Mouse (Mus musculus): ENCODE data around the gene Fkbp6.

DNA sequence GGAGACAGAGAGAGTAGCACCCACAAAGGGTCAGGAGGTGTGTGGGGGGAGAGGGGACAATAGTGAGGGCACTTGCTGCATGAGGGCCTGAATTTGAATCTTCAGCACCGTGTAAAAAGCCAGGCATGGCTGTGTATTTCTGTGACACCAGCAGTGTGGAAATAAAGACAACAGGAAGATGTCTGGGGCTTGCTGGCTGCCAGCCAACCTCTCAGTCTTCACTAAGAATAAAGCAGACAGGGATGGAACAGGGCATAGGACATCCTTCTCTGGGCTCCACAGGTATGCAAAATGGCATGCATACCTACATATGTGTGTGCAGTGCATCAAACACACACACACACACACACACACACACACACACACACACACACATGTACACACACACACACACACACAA, 6.2 kb upstream of the Fkbp6 start:
- TF ChIP-seq GATA1 (IDR thresholded peaks at IDR 0.05; ENCODE audit: borderline replicate concordance, low read length) (no peak), TAL1 (conservative IDR thresholded peaks at IDR 0.05; ENCODE audit: low read depth, low read length) (no peak), CTCF (IDR thresholded peaks at IDR 0.05; ENCODE audit: low read depth, low read length) (no peak)
